Mouse (Mus musculus): ENCODE measurements at regions not wholly inside any gene's neighbourhood (a gene's known extent, or its start where the extent isn't known, plus 50 kb on each side); places are given as distances from the start of the nearest gene placed in this dataset.

GRCm38 (mm10) chr10:39291134-39291746, 77.4 kb upstream of the Fyn start:
- TF ChIP-seq EP300 (IDR thresholded peaks at IDR 0.05) = no peak
- TF ChIP-seq CTCF (IDR thresholded peaks at IDR 0.05) = no peak

All from lung, postnatal 0 days (tissue).